Mouse (Mus musculus): ENCODE measurements around the gene Tmem136.

The Tmem136 gene

DNA sequence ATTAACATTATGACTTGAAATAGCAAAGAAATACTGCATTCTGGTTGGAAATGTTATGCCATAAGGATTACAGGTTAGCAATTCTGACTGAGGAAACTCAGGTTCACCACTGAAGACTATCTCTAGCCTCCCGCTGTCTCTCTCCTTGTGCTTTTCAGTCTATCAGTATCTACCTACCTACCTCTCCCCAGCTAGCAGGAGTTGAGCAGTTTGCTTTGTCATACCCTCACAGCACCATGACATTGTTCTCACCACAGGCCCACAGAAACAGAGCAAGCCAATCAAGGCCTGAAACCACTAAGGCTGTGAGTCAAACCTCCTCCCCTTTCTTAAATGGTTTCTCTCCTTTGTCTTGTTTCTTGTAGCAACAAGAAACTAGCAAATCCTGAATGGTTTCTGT lies 41.8 kb downstream of the Tmem136 start:
- DNase-seq: no peak

DNA sequence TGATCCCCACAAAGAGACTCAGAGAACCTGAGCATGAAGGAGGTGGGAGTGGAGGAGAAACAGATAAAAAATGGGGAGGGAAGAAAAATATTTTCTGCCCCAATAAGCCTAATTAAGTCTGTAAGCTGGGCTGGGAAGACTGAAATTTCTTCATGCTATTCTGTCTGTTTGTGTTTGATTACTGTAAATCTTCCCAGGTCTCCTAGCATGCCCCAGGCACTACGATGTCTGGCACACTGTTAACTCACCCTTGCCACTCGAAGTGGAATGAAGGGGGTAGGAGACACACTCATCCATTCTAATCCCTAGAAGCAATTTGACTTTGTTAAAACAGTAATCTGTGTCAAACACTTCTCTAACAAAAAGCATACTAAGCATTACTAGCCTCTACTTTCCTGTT lies 44.6 kb downstream of the Tmem136 start:
- no peak for DNase-seq

GRCm38 (mm10) chr9:43071176-43071575 lies 45.2 kb downstream of the Tmem136 start:
- DNase-seq: no peak

DNA sequence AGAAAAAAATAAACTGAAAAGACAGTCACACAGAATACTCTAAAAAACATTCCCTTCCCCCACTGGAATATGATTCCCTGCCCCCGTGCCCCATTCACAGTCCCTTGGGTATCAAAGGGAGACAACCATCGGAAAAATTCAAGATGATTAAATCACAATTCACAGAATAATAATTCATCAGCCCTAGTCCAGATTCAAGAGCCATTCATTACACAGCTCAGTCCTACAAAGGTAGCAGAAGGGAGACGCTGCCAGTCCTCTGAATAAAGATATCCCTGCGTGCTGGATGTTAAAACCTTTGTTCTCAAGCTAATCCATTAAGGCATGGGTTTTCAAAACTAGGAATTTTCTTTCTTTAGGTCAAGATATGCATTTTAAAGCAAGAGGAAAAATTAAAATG lies 45.8 kb downstream of the Tmem136 start:
- DNase-seq: no peak

GRCm38 (mm10) chr9:43070153-43070552 lies 46.2 kb downstream of the Tmem136 start:
- DNase-seq: no peak

DNA sequence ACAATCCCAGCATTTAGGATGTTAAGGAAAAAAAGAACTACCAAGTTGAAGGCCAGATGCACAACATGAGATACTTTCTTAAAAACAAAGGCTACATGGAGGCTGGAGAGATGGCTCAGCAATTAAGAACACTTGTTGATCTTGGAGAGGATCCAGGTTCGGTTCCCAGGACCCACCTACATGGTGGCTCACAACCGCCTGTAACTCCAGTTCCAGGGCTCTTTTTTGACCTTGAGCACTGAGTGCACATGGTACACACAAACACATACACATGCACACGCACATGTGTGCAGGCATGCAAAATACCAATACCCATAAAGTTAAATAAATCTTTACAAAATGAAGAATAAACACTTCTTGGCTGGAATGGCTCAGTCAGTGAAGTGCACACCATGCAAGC lies 48.5 kb downstream of the Tmem136 start:
- peak in 1 of 2 experiments; percentile 20 for DNase-seq

- no peak for DNase-seq
Measured at GRCm38 (mm10) chr9:43065231-43065630, 51.1 kb downstream of the Tmem136 start.

GRCm38 (mm10) chr9:43061545-43061944 lies 54.8 kb downstream of the Tmem136 start:
- no peak for DNase-seq
